In genomic region chr3:145119002-145119358, GRCm38 (mm10) we compare ENCODE assay signal across 8 mouse cellular contexts. TPM values are rescaled to one million over a fixed set of nuclear protein-coding genes. Genes with fewer than 3 reads are reported as not detected.
A peak's percentile ranks its signal among the peaks of the same experiment; 100 is the strongest.
DNase-seq lines count a peak whose midpoint lies in the region; ATAC-seq and TF ChIP-seq lines count a peak whose summit lies in the region.

No protein-coding gene starts in this region.

- H3K36me3 ChIP-seq in kidney, adult 2 months (ENCODE audit: control insufficient read depth, insufficient read depth, low read length), result no peaks in the 10 kb centered on the region
- H3K36me3 ChIP-seq in hindbrain, embryonic 13.5 days, result no peaks in the 10 kb centered on the region
- no peaks in the 10 kb centered on the region for H3K36me3 ChIP-seq in midbrain, embryonic 13.5 days

- H3K4me3 ChIP-seq in kidney, adult 2 months (ENCODE audit: insufficient read depth, low read depth, low read length), result peak overlapping the region; percentile 100
- H3K4me3 ChIP-seq in hindbrain, embryonic 13.5 days, result peak overlapping the region; percentile 67
- H3K4me3 ChIP-seq in midbrain, embryonic 13.5 days (replicated peaks), result peak overlapping the region; percentile 69

- peak overlapping the region; percentile 89 for H3K9ac ChIP-seq in hindbrain, embryonic 13.5 days
- H3K9ac ChIP-seq in midbrain, embryonic 13.5 days (replicated peaks), result peak overlapping the region; percentile 78

- WGBS in kidney, adult 2 months, result 1% methylated on average over 14 of the region's 14 CpGs
- WGBS in hindbrain, embryonic 13.5 days, result 3% methylated on average over 14 of the region's 14 CpGs
- 5% methylated on average over 14 of the region's 14 CpGs for WGBS in midbrain, embryonic 13.5 days

- H3K27ac ChIP-seq in kidney, adult 2 months (ENCODE audit: insufficient read depth, low read depth, low read length), result peak overlapping the region; percentile 97
- peak overlapping the region; percentile 99 for H3K27ac ChIP-seq in hindbrain, embryonic 13.5 days
- H3K27ac ChIP-seq in midbrain, embryonic 13.5 days, result peak overlapping the region; percentile 96

- H3K4me1 ChIP-seq in kidney, adult 2 months (ENCODE audit: control insufficient read depth, insufficient read depth, low read length), result peaks cover 8% of the 10 kb centered on the region; the same call in 1 of the 2 replicates
- H3K4me1 ChIP-seq in hindbrain, embryonic 13.5 days (replicated peaks), result peaks cover 18% of the 10 kb centered on the region
- H3K4me1 ChIP-seq in midbrain, embryonic 13.5 days (replicated peaks), result peaks cover 19% of the 10 kb centered on the region

- TF ChIP-seq CTCF in kidney, adult 2 months (conservative IDR thresholded peaks at IDR 0.05; ENCODE audit: insufficient read depth, insufficient read length, low read depth, low read length), result no peak

- no peak for DNase-seq in kidney, adult 2 months
- DNase-seq in kidney, postnatal 14 days, result no peak
- peak; percentile 48 for DNase-seq in adipocyte (ENCODE audit: low spot score)
- DNase-seq in urinary bladder, postnatal 10 days (ENCODE audit: low spot score), result no peak
- no peak for DNase-seq in right cerebral cortex, postnatal 36 days (ENCODE audit: low spot score in 2 of 2)
- no peak for DNase-seq in frontal cortex, postnatal 10 days (ENCODE audit: low spot score in 2 of 2)

- H3K9me3 ChIP-seq in hindbrain, embryonic 13.5 days, result no peaks in the 10 kb centered on the region
- no peaks in the 10 kb centered on the region for H3K9me3 ChIP-seq in midbrain, embryonic 13.5 days

- no peak for TF ChIP-seq POLR2A in kidney, adult 2 months (IDR thresholded peaks at IDR 0.05; ENCODE audit: low read depth, low read length)

- no peak; the same call in 1 of the 2 replicates for ATAC-seq in hindbrain, embryonic 13.5 days (ENCODE audit: low FRiP score)
- ATAC-seq in midbrain, embryonic 13.5 days, result no peak

- peak overlapping the region; percentile 70 for H3K4me2 ChIP-seq in hindbrain, embryonic 13.5 days
- peak overlapping the region; percentile 75 for H3K4me2 ChIP-seq in midbrain, embryonic 13.5 days (replicated peaks)

- H3K27me3 ChIP-seq in kidney, adult 2 months (replicated peaks; ENCODE audit: control insufficient read depth, insufficient read depth, low read length), result no peaks in the 10 kb centered on the region
- no peaks in the 10 kb centered on the region for H3K27me3 ChIP-seq in hindbrain, embryonic 13.5 days
- H3K27me3 ChIP-seq in midbrain, embryonic 13.5 days, result no peaks in the 10 kb centered on the region

RNA-seq across cellular contexts. Expression of gene Odf2l, which starts 0.6 kb away (rescaled TPM):
- polyA plus RNA-seq in kidney, adult 2 months (2012; rRNA removed), result 2.7 and 3.9 TPM in 2 replicates
- 17.1 and 17.9 TPM in 2 replicates for polyA plus RNA-seq in hindbrain, embryonic 13.5 days (2015; fragmentation: Nextera tagmentation; extraction: Ambion mirVana)
- polyA plus RNA-seq in midbrain, embryonic 13.5 days (2015; fragmentation: Nextera tagmentation; extraction: Ambion mirVana), result 19.1 and 21.1 TPM in 2 replicates

RNA-seq across cellular contexts. Expression of gene Clca2, which starts 19.7 kb away (rescaled TPM):
- 0.08 and 0.14 TPM in 2 replicates for polyA plus RNA-seq in kidney, adult 2 months (2012; rRNA removed)
- 0.09 and 0.10 TPM in 2 replicates for polyA plus RNA-seq in hindbrain, embryonic 13.5 days (2015; fragmentation: Nextera tagmentation; extraction: Ambion mirVana)
- polyA plus RNA-seq in midbrain, embryonic 13.5 days (2015; fragmentation: Nextera tagmentation; extraction: Ambion mirVana), result 0.18 TPM in 1 of 2 replicates, not detected in the other
